Mouse (Mus musculus): ENCODE measurements around the gene Gm42906. TPM values are rescaled to one million over a fixed set of nuclear protein-coding genes. Genes with fewer than 3 reads are reported as not detected.

The Gm42906 gene
- polyA plus RNA-seq, 1 experiment from 2014 or later = not detected

GRCm38 (mm10) chr5:151196603-151197272 is 231.2 kb downstream of the Gm42906 start:
- Histone ChIP-seq H3K9ac (ENCODE audit: low read depth, low read length) (no peak overlapping the region), H3K4me3 (ENCODE audit: low read depth, low read length) (no peak overlapping the region), H3K27ac (ENCODE audit: low read depth, low read length) (no peak overlapping the region), H3K4me1 (replicated peaks; ENCODE audit: control insufficient read depth, insufficient read depth, low read length) (no peaks in the 10 kb centered on the region), H3K36me3 (ENCODE audit: control insufficient read depth, insufficient read depth) (no peaks in the 10 kb centered on the region), H3K4me2 (replicated peaks; ENCODE audit: low read depth) (no peak overlapping the region), H3K27me3 (replicated peaks; ENCODE audit: control insufficient read depth, insufficient read depth, low read length) (no peaks in the 10 kb centered on the region), H3K9me3 (ENCODE audit: control insufficient read depth) (no peaks in the 10 kb centered on the region)
- no peak for TF ChIP-seq CTCF (IDR thresholded peaks at IDR 0.05; ENCODE audit: low read depth)
- peak; percentile 73 for ATAC-seq
- WGBS = 34% methylated on average over 13 of the region's 13 CpGs

GRCm38 (mm10) chr5:151193885-151194520 is 234.0 kb downstream of the Gm42906 start:
- Histone ChIP-seq H3K4me2 (replicated peaks; ENCODE audit: low read depth) (no peak overlapping the region), H3K4me1 (replicated peaks; ENCODE audit: control insufficient read depth, insufficient read depth, low read length) (0 out of 2 replicates have a peak, but pooled peaks cover 6% of the 10 kb centered on the region), H3K9me3 (ENCODE audit: control insufficient read depth) (no peaks in the 10 kb centered on the region), H3K36me3 (ENCODE audit: control insufficient read depth, insufficient read depth) (no peaks in the 10 kb centered on the region), H3K27ac (ENCODE audit: low read depth, low read length) (no peak overlapping the region), H3K27me3 (replicated peaks; ENCODE audit: control insufficient read depth, insufficient read depth, low read length) (no peaks in the 10 kb centered on the region), H3K4me3 (ENCODE audit: low read depth, low read length) (no peak overlapping the region), H3K9ac (ENCODE audit: low read depth, low read length) (no peak overlapping the region)
- no peak for ATAC-seq
- no peak for TF ChIP-seq CTCF (IDR thresholded peaks at IDR 0.05; ENCODE audit: low read depth)
- WGBS = 79% methylated on average over 3 of the region's 3 CpGs

GRCm38 (mm10) chr5:151192266-151192665 is 235.7 kb downstream of the Gm42906 start:
- no peak overlapping the region for H3K4me2 ChIP-seq (replicated peaks; ENCODE audit: low read depth)
- H3K9me3 ChIP-seq (ENCODE audit: control insufficient read depth) = no peaks in the 10 kb centered on the region
- H3K27me3 ChIP-seq (replicated peaks; ENCODE audit: control insufficient read depth, insufficient read depth, low read length) = no peaks in the 10 kb centered on the region
- ATAC-seq = no peak
- H3K4me1 ChIP-seq (replicated peaks; ENCODE audit: control insufficient read depth, insufficient read depth, low read length) = 0 out of 2 replicates have a peak, but pooled peaks cover 6% of the 10 kb centered on the region
- no peak overlapping the region for H3K9ac ChIP-seq (ENCODE audit: low read depth, low read length)
- H3K36me3 ChIP-seq (ENCODE audit: control insufficient read depth, insufficient read depth) = no peaks in the 10 kb centered on the region
- 76% methylated on average over 2 of the region's 2 CpGs for WGBS
- H3K4me3 ChIP-seq (ENCODE audit: low read depth, low read length) = no peak overlapping the region
- no peak overlapping the region for H3K27ac ChIP-seq (ENCODE audit: low read depth, low read length)
- no peak for TF ChIP-seq CTCF (IDR thresholded peaks at IDR 0.05; ENCODE audit: low read depth)

- no peaks in the 10 kb centered on the region for H3K36me3 ChIP-seq (ENCODE audit: control insufficient read depth, insufficient read depth)
- 74% methylated on average over 5 of the region's 5 CpGs for WGBS
Observed at GRCm38 (mm10) chr5:151190764-151191163, 237.2 kb downstream of the Gm42906 start.

GRCm38 (mm10) chr5:151189789-151190378 is 238.1 kb downstream of the Gm42906 start:
- no peak for TF ChIP-seq CTCF (IDR thresholded peaks at IDR 0.05; ENCODE audit: low read depth)
- Histone ChIP-seq H3K9me3 (ENCODE audit: control insufficient read depth) (no peaks in the 10 kb centered on the region), H3K27me3 (replicated peaks; ENCODE audit: control insufficient read depth, insufficient read depth, low read length) (no peaks in the 10 kb centered on the region), H3K9ac (ENCODE audit: low read depth, low read length) (peak overlapping the region; percentile 55), H3K4me2 (replicated peaks; ENCODE audit: low read depth) (peak overlapping the region; percentile 93), H3K4me3 (ENCODE audit: low read depth, low read length) (peak overlapping the region; percentile 76), H3K36me3 (ENCODE audit: control insufficient read depth, insufficient read depth) (no peaks in the 10 kb centered on the region), H3K4me1 (replicated peaks; ENCODE audit: control insufficient read depth, insufficient read depth, low read length) (0 out of 2 replicates have a peak, but pooled peaks cover 6% of the 10 kb centered on the region), H3K27ac (ENCODE audit: low read depth, low read length) (peak overlapping the region; percentile 15; the same call in 1 of the 2 replicates)
- WGBS = under 1% methylated on average over 27 of the region's 27 CpGs
- peak; percentile 96 for ATAC-seq

More at GRCm38 (mm10) chr5:151190764-151191163, 237.2 kb downstream of the Gm42906 start:
- H3K27ac ChIP-seq (ENCODE audit: low read depth, low read length) = no peak overlapping the region
- TF ChIP-seq CTCF (IDR thresholded peaks at IDR 0.05; ENCODE audit: low read depth) = no peak
- peak overlapping the region; percentile 93 for H3K4me2 ChIP-seq (replicated peaks; ENCODE audit: low read depth)
- 0 out of 2 replicates have a peak overlapping the region, but pooled peaks have one; percentile 55 for H3K9ac ChIP-seq (ENCODE audit: low read depth, low read length)
- no peaks in the 10 kb centered on the region for H3K27me3 ChIP-seq (replicated peaks; ENCODE audit: control insufficient read depth, insufficient read depth, low read length)
- H3K4me1 ChIP-seq (replicated peaks; ENCODE audit: control insufficient read depth, insufficient read depth, low read length) = 0 out of 2 replicates have a peak, but pooled peaks cover 6% of the 10 kb centered on the region
- no peak for ATAC-seq
- no peaks in the 10 kb centered on the region for H3K9me3 ChIP-seq (ENCODE audit: control insufficient read depth)
- H3K4me3 ChIP-seq (ENCODE audit: low read depth, low read length) = no peak overlapping the region

- no peak for ATAC-seq
Observed at GRCm38 (mm10) chr5:151189321-151189720, 238.6 kb downstream of the Gm42906 start.

More at GRCm38 (mm10) chr5:151189321-151189720, 238.6 kb downstream of the Gm42906 start:
- 13% methylated on average over 3 of the region's 3 CpGs for WGBS
- peak overlapping the region; percentile 55 for H3K9ac ChIP-seq (ENCODE audit: low read depth, low read length)
- H3K4me2 ChIP-seq (replicated peaks; ENCODE audit: low read depth) = peak overlapping the region; percentile 93
- no peaks in the 10 kb centered on the region for H3K9me3 ChIP-seq (ENCODE audit: control insufficient read depth)
- H3K27me3 ChIP-seq (replicated peaks; ENCODE audit: control insufficient read depth, insufficient read depth, low read length) = no peaks in the 10 kb centered on the region
- H3K27ac ChIP-seq (ENCODE audit: low read depth, low read length) = no peak overlapping the region
- H3K4me3 ChIP-seq (ENCODE audit: low read depth, low read length) = peak overlapping the region; percentile 76
- H3K36me3 ChIP-seq (ENCODE audit: control insufficient read depth, insufficient read depth) = no peaks in the 10 kb centered on the region
- TF ChIP-seq CTCF (IDR thresholded peaks at IDR 0.05; ENCODE audit: low read depth) = no peak
- H3K4me1 ChIP-seq (replicated peaks; ENCODE audit: control insufficient read depth, insufficient read depth, low read length) = 0 out of 2 replicates have a peak, but pooled peaks cover 6% of the 10 kb centered on the region
